Mouse (Mus musculus) MEL (cell line): ENCODE data around the gene Cyb5r4. TPM values are rescaled to one million over a fixed set of nuclear protein-coding genes. Genes with fewer than 3 reads are reported as not detected.

Experiments used
- DNase-seq: peaks from one replicate; pipeline ENCODE4 v3.0.0; 2011; ENCODE audit warnings: low read depth, low spot score
- H3K27ac ChIP-seq: 2 replicates; pipeline ENCODE4 v1.5.1; 2012; ENCODE audit warnings: low read depth, mild to moderate bottlenecking, control low read depth, low read length, moderate library complexity; ENCODE audit not compliant: control insufficient read depth
- H3K27me3 ChIP-seq, 2 experiments: fragments of 150-350 bp in 1 of 2; sonication (generic) in 1 of 2; 2 replicates each; pipeline ENCODE4 v1.6.1; 2012; ENCODE audit warnings: low read length in 2 of 2, mild to moderate bottlenecking in 2 of 2, improper control_type of control experiment in 1 of 2, moderate library complexity in 1 of 2; ENCODE audit not compliant: insufficient read depth in 2 of 2, control insufficient read depth in 1 of 2
- H3K36me3 ChIP-seq, 2 experiments: 2 replicates each; pipeline ENCODE4 v1.6.1; 2012 to 2014; ENCODE audit warnings: low read length in 2 of 2, improper control_type of control experiment in 1 of 2, inconsistent platforms in 1 of 2, mild to moderate bottlenecking in 1 of 2; ENCODE audit not compliant: insufficient read depth in 2 of 2, control insufficient read depth in 1 of 2
- H3K4me1 ChIP-seq, 2 experiments: fragments of 150-350 bp in 1 of 2; sonication (generic) in 1 of 2; 2 replicates each; pipeline ENCODE4 v1.6.1; 2012; ENCODE audit warnings: low read length in 2 of 2, improper control_type of control experiment in 1 of 2, mild to moderate bottlenecking in 1 of 2; ENCODE audit not compliant: insufficient read depth in 2 of 2, control insufficient read depth in 1 of 2
- H3K4me3 ChIP-seq, 2 experiments: fragments of 150-350 bp in 1 of 2; sonication (generic) in 1 of 2; 2 replicates each; pipeline ENCODE4 v1.5.1; 2012; ENCODE audit warnings: low read depth in 2 of 2, low read length in 2 of 2, mild to moderate bottlenecking in 2 of 2, moderate library complexity in 2 of 2, control low read depth in 1 of 2, improper control_type of control experiment in 1 of 2; ENCODE audit not compliant: control insufficient read depth in 1 of 2, insufficient read depth in 1 of 2
- H3K79me2 ChIP-seq: 2 replicates; pipeline ENCODE4 v1.6.1; 2012; ENCODE audit warnings: mild to moderate bottlenecking, low read length, moderate library complexity; ENCODE audit not compliant: control insufficient read depth, poor library complexity, insufficient read depth
- H3K9ac ChIP-seq: 2 replicates; pipeline ENCODE4 v1.6.1; 2012; ENCODE audit warnings: low read depth, mild to moderate bottlenecking, control low read depth, low read length, moderate library complexity; ENCODE audit not compliant: control insufficient read depth, poor library complexity, severe bottlenecking
- H3K9me3 ChIP-seq: fragments of 150-350 bp; sonication (generic); replicated peaks from 2 replicates; pipeline ENCODE4 v1.6.1; 2012; ENCODE audit warnings: mild to moderate bottlenecking, low read length, improper control_type of control experiment, moderate library complexity; ENCODE audit not compliant: insufficient read depth
- BHLHE40 ChIP-seq: IDR thresholded peaks from 2 replicates; pipeline ENCODE4 v1.6.1; 2012; ENCODE audit warnings: low read depth, mild to moderate bottlenecking, inconsistent platforms, low read length, improper control_type of control experiment, borderline replicate concordance
- CHD1 ChIP-seq: IDR thresholded peaks from 2 replicates; pipeline ENCODE4 v1.6.1; 2012; ENCODE audit warnings: low read depth, mild to moderate bottlenecking, inconsistent platforms, low read length, improper control_type of control experiment
- CHD2 ChIP-seq: IDR thresholded peaks from 2 replicates; pipeline ENCODE4 v1.6.1; 2011; ENCODE audit warnings: low read length, improper control_type of control experiment
- ELF1 ChIP-seq: IDR thresholded peaks from 2 replicates; pipeline ENCODE4 v1.6.1; 2014; ENCODE audit warnings: low read depth, mild to moderate bottlenecking, inconsistent platforms, low read length, improper control_type of control experiment, moderate library complexity
- EP300 ChIP-seq, 2 experiments: IDR thresholded peaks; 2 replicates each; pipeline ENCODE4 v1.6.1; 2011; ENCODE audit warnings: improper control_type of control experiment in 2 of 2, low read length in 2 of 2, low read depth in 1 of 2, mild to moderate bottlenecking in 1 of 2
- ETS1 ChIP-seq: IDR thresholded peaks from 2 replicates; pipeline ENCODE4 v1.6.1; 2012; ENCODE audit warnings: low read depth, mild to moderate bottlenecking, inconsistent platforms, low read length, improper control_type of control experiment, moderate library complexity
- GABPA ChIP-seq: IDR thresholded peaks from 2 replicates; pipeline ENCODE4 v1.6.1; 2012; ENCODE audit warnings: low read depth, mild to moderate bottlenecking, inconsistent platforms, low read length, improper control_type of control experiment, moderate library complexity
- GATA1 ChIP-seq: IDR thresholded peaks from 2 replicates; pipeline ENCODE4 v1.6.1; 2011; ENCODE audit warnings: low read depth, low read length, improper control_type of control experiment
- HCFC1 ChIP-seq: IDR thresholded peaks from 2 replicates; pipeline ENCODE4 v1.6.1; 2012; ENCODE audit warnings: low read depth, mild to moderate bottlenecking, inconsistent platforms, low read length, improper control_type of control experiment, moderate library complexity
- JUND ChIP-seq: IDR thresholded peaks from 2 replicates; pipeline ENCODE4 v1.6.1; 2011; ENCODE audit warnings: low read depth, mild to moderate bottlenecking, improper control_type of control experiment, low read length
- MAFK ChIP-seq: IDR thresholded peaks from 2 replicates; pipeline ENCODE4 v1.6.1; 2011; ENCODE audit warnings: low read depth, mild to moderate bottlenecking, low read length, improper control_type of control experiment, borderline replicate concordance
- MAX ChIP-seq: IDR thresholded peaks from 2 replicates; pipeline ENCODE4 v1.6.1; 2011; ENCODE audit warnings: low read length, improper control_type of control experiment
- MAZ ChIP-seq: IDR thresholded peaks from 2 replicates; pipeline ENCODE4 v1.6.1; 2012; ENCODE audit warnings: low read depth, mild to moderate bottlenecking, inconsistent platforms, low read length, improper control_type of control experiment
- MEF2A ChIP-seq: IDR thresholded peaks from 2 replicates; pipeline ENCODE4 v1.6.1; 2014; ENCODE audit warnings: low read depth, mild to moderate bottlenecking, inconsistent platforms, low read length, improper control_type of control experiment; ENCODE audit not compliant: poor library complexity, insufficient replicate concordance, severe bottlenecking; ENCODE audit errors: extremely low read depth
- MXI1 ChIP-seq: IDR thresholded peaks from 2 replicates; pipeline ENCODE4 v1.6.1; 2011; ENCODE audit warnings: mild to moderate bottlenecking, low read depth, low read length, improper control_type of control experiment
- MYC ChIP-seq: IDR thresholded peaks from 2 replicates; pipeline ENCODE4 v1.6.1; 2011; ENCODE audit warnings: low read depth, mild to moderate bottlenecking, low read length, improper control_type of control experiment, moderate library complexity
- NELFE ChIP-seq: IDR thresholded peaks from 2 replicates; pipeline ENCODE4 v1.6.1; 2011; ENCODE audit warnings: low read depth, low read length, improper control_type of control experiment
- NRF1 ChIP-seq: IDR thresholded peaks from 2 replicates; pipeline ENCODE4 v1.6.1; 2014; ENCODE audit warnings: low read depth, mild to moderate bottlenecking, inconsistent platforms, low read length, improper control_type of control experiment, moderate library complexity; ENCODE audit not compliant: poor library complexity, insufficient read depth, severe bottlenecking
- POLR2A ChIP-seq, 2 experiments: IDR thresholded peaks; 2 replicates each; pipeline ENCODE4 v1.6.1; 2011 to 2012; ENCODE audit warnings: low read length in 2 of 2, mild to moderate bottlenecking in 2 of 2, control low read depth in 1 of 2, improper control_type of control experiment in 1 of 2, low read depth in 1 of 2, moderate library complexity in 1 of 2; ENCODE audit not compliant: control insufficient read depth in 1 of 2, insufficient read depth in 1 of 2, poor library complexity in 1 of 2
- POLR2AphosphoS2 ChIP-seq: IDR thresholded peaks from 2 replicates; pipeline ENCODE4 v1.6.1; 2011; ENCODE audit warnings: low read length, improper control_type of control experiment
- RAD21 ChIP-seq: IDR thresholded peaks from 2 replicates; pipeline ENCODE4 v1.6.1; 2011; ENCODE audit warnings: mild to moderate bottlenecking, low read depth, low read length, improper control_type of control experiment
- RCOR1 ChIP-seq: IDR thresholded peaks from 2 replicates; pipeline ENCODE4 v1.6.1; 2012; ENCODE audit warnings: low read depth, mild to moderate bottlenecking, inconsistent platforms, low read length, improper control_type of control experiment
- SMC3 ChIP-seq: IDR thresholded peaks from 2 replicates; pipeline ENCODE4 v1.6.1; 2011; ENCODE audit warnings: low read depth, low read length, improper control_type of control experiment
- TAL1 ChIP-seq: IDR thresholded peaks from 2 replicates; pipeline ENCODE4 v1.6.1; 2012; ENCODE audit warnings: mild to moderate bottlenecking, inconsistent platforms, low read length, moderate library complexity, mixed read lengths
- TBP ChIP-seq: IDR thresholded peaks from 2 replicates; pipeline ENCODE4 v1.8.0; 2011; ENCODE audit warnings: low read depth, low read length, improper control_type of control experiment
- TCF12 ChIP-seq: IDR thresholded peaks from 2 replicates; pipeline ENCODE4 v1.6.1; 2014; ENCODE audit warnings: low read depth, mild to moderate bottlenecking, inconsistent platforms, low read length, improper control_type of control experiment, moderate library complexity
- UBTF ChIP-seq: IDR thresholded peaks from 2 replicates; pipeline ENCODE4 v1.6.1; 2012; ENCODE audit warnings: low read depth, mild to moderate bottlenecking, inconsistent platforms, low read length, improper control_type of control experiment, moderate library complexity, borderline replicate concordance; ENCODE audit not compliant: insufficient read depth
- USF1 ChIP-seq: IDR thresholded peaks from 2 replicates; pipeline ENCODE4 v1.6.1; 2014; ENCODE audit warnings: low read depth, mild to moderate bottlenecking, inconsistent platforms, low read length, improper control_type of control experiment, moderate library complexity
- USF2 ChIP-seq, 2 experiments: IDR thresholded peaks; 2 replicates each; pipeline ENCODE4 v1.6.1; 2011 to 2012; ENCODE audit warnings: improper control_type of control experiment in 2 of 2, low read length in 2 of 2, borderline replicate concordance in 1 of 2, inconsistent platforms in 1 of 2, low read depth in 1 of 2, mild to moderate bottlenecking in 1 of 2; ENCODE audit not compliant: insufficient read depth in 1 of 2
- ZC3H11A ChIP-seq: IDR thresholded peaks from 2 replicates; pipeline ENCODE4 v1.6.1; 2012; ENCODE audit warnings: low read depth, mild to moderate bottlenecking, inconsistent platforms, low read length, improper control_type of control experiment
- ZKSCAN1 ChIP-seq: IDR thresholded peaks from 2 replicates; pipeline ENCODE4 v1.6.1; 2012; ENCODE audit warnings: low read depth, mild to moderate bottlenecking, inconsistent platforms, low read length, improper control_type of control experiment, moderate library complexity
- polyA plus RNA-seq, 2 experiments: library from polyadenylated mRNA; stranded (reverse) in 1 of 2; unstranded in 1 of 2; fragments of >175 nt in 1 of 2; fragments of >200 nt in 1 of 2; gene quantifications; 2 replicates each; pipeline versions ENCODE4 v1.2.1 to v1.2.4; 2012; ENCODE audit warnings: low replicate concordance in 2 of 2, low read depth in 1 of 2; ENCODE audit not compliant: insufficient read length in 2 of 2, insufficient read depth in 1 of 2, missing spikeins in 1 of 2
- total RNA-seq: library from RNA; depleted of rRNA; stranded (reverse); fragments of 300-350 nt; gene quantifications from 2 replicates; pipeline ENCODE4 v1.2.3, GENCODE M21; 2012

The Cyb5r4 gene
- total and polyA plus RNA-seq, 3 experiments = 30.3 to 37.2 TPM; not detected in 1

- H3K36me3 ChIP-seq = no peaks in the 10 kb centered on the region
- no peak overlapping the region for H3K9ac ChIP-seq
- H3K4me1 ChIP-seq = no peaks in the 10 kb centered on the region
- DNase-seq = no peak
- H3K27me3 ChIP-seq = no peaks in the 10 kb centered on the region
- H3K4me3 ChIP-seq = no peak overlapping the region
- H3K9me3 ChIP-seq = no peaks in the 10 kb centered on the region
- no peaks in the 10 kb centered on the region for H3K79me2 ChIP-seq
- H3K27ac ChIP-seq = no peak overlapping the region
- TF ChIP-seq CHD2 (no peak), CHD1 (no peak), MAZ (no peak), UBTF (no peak), ZKSCAN1 (no peak), MAFK (no peak), RAD21 (no peak), TBP (no peak), TAL1 (no peak), USF1 (no peak), GABPA (no peak), SMC3 (no peak), RCOR1 (no peak), MEF2A (no peak), JUND (no peak), NELFE (no peak), EP300 (IDR thresholded peaks at IDR 0.05; ENCODE audit: low read depth in 1 of 2, low read length in 2 of 2) (no peak), GATA1 (no peak), HCFC1 (no peak), MYC (no peak)
Observed at GRCm38 (mm10) chr9:87077919-87078318, 56.1 kb downstream of the Cyb5r4 start.

DNA sequence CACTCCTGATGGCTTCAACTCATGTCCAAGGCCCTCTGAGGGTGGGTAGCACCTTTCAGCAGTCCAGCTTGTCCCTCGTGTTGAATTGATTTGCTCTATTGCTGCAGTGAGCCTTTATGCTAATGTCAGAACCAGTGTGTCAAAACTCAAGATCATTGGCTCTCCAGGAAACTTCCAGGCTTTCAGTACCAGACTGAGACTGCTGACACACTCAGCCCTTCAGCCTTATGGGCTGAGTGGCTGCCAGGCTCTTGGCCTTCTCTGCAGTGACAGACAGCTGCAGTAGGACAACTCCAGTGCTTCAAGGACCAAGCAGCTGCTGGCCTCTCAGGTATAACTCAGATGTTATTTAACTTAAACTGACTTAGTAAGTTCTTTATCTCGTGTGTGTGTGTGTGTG is 57.7 kb downstream of the Cyb5r4 start:
- TF ChIP-seq ETS1 = no peak
- TF ChIP-seq USF1 = no peak
- TF ChIP-seq RCOR1 = no peak
- no peak for TF ChIP-seq MXI1
- TF ChIP-seq POLR2A (IDR thresholded peaks at IDR 0.05; ENCODE audit: control insufficient read depth in 1 of 2, insufficient read depth in 1 of 2, low read depth in 1 of 2, low read length in 2 of 2, poor library complexity in 1 of 2) = no peak
- no peak for TF ChIP-seq MAX
- TF ChIP-seq TCF12 = no peak
- no peak for TF ChIP-seq ELF1
- TF ChIP-seq POLR2AphosphoS2 = no peak
- no peak for TF ChIP-seq USF2 (IDR thresholded peaks at IDR 0.05; ENCODE audit: borderline replicate concordance in 1 of 2, insufficient read depth in 1 of 2, low read depth in 1 of 2, low read length in 2 of 2)
- TF ChIP-seq TAL1 = no peak
- TF ChIP-seq ZC3H11A = no peak
- no peak for TF ChIP-seq BHLHE40
- no peak for TF ChIP-seq NRF1
- no peak for TF ChIP-seq ZKSCAN1
- no peak for TF ChIP-seq UBTF
- H3K27ac ChIP-seq = no peak overlapping the region

More for the DNA sequence above, 57.7 kb downstream of the Cyb5r4 start:
- Histone ChIP-seq H3K27me3 (no peaks in the 10 kb centered on the region), H3K79me2 (no peaks in the 10 kb centered on the region), H3K36me3 (no peaks in the 10 kb centered on the region), H3K9ac (no peak overlapping the region), H3K4me3 (no peak overlapping the region), H3K4me1 (no peaks in the 10 kb centered on the region), H3K9me3 (no peaks in the 10 kb centered on the region)
- no peak for DNase-seq
